Mouse (Mus musculus): ENCODE measurements around the gene Arhgap19.

The Arhgap19 gene

GRCm38 (mm10) chr19:41832501-41833201 is 30.8 kb upstream of the Arhgap19 start:
- DNase-seq (ENCODE audit: low read depth in 2 of 2, low spot score in 2 of 2) = no peak

GRCm38 (mm10) chr19:41831718-41832391 is 30.0 kb upstream of the Arhgap19 start:
- DNase-seq (ENCODE audit: low read depth in 2 of 2, low spot score in 2 of 2) = no peak

GRCm38 (mm10) chr19:41831101-41831570 is 29.3 kb upstream of the Arhgap19 start:
- DNase-seq (ENCODE audit: low read depth in 2 of 2, low spot score in 2 of 2) = no peak

GRCm38 (mm10) chr19:41830106-41831031 is 28.5 kb upstream of the Arhgap19 start:
- DNase-seq (ENCODE audit: low read depth in 2 of 2, low spot score in 2 of 2) = peak; percentile 47 to 52

DNA sequence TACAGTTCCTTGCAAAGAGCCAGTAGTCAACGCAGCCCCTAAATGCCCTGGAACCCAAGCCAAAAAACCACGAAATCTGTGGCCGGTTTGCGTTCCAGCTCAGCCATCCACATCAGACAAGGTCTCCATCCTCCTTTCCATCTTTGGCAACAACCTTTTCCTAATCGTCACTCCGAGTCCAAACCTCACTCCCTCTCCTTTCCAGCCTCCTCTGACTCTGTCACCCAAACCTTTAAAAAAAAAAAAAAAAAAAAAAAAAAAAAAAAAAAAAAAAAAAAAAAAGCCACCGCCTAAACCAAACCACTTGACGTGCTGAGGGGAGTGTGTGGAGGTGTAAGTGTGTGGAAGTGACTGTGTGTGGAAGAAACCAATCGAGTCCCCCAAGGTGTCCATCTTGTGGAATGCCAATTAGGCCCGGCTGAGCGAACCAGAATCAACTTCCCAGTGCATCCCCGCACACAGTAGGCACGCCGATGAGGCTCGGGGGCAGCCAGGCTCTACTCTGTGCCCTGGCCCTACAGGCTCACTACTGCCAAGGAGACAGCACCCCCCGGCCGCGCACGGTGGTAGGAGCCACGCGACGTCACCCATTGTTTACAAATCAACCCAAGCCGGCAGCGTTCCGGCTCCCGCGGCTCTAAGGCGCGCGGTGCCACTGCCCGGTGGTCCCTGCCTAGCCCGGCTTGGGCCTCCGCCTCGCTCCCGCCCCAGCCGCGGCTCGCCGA is 27.7 kb upstream of the Arhgap19 start, which contains the start of gene Frat1:
TSS of gene Frat1 (plus strand) at position 590 of the 725 bp plus-strand sequence.
- peak; percentile 87 to 91 for DNase-seq (ENCODE audit: low read depth in 2 of 2, low spot score in 2 of 2)

GRCm38 (mm10) chr19:41828941-41829340 is 27.1 kb upstream of the Arhgap19 start:
- no peak for DNase-seq (ENCODE audit: low read depth in 2 of 2, low spot score in 2 of 2)

DNA sequence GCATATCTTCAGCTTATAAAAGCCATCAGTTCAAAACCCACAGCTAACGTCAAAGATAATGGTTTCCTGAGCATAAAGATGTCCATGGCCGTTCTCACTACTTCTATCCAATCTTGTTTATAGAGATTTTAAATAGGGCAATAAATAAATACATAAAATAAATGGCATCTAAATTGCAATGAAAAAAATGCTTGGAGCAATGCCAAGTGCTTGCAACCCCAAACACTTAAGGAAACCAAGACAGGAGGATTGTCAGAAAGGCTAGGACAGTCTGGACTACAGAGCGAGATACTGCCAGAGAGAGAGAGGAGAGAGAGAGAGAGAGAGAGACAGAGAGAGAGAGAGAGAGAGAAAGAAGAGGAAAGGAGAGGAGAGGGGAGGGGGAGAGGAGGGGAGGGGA is 24.7 kb upstream of the Arhgap19 start:
- no peak for DNase-seq (ENCODE audit: low read depth in 2 of 2, low spot score in 2 of 2)

GRCm38 (mm10) chr19:41824950-41825349 is 23.1 kb upstream of the Arhgap19 start:
- DNase-seq (ENCODE audit: low read depth in 2 of 2, low spot score in 2 of 2) = no peak

GRCm38 (mm10) chr19:41822589-41822988 is 20.7 kb upstream of the Arhgap19 start:
- no peak for DNase-seq (ENCODE audit: low read depth in 2 of 2, low spot score in 2 of 2)

- no peak for DNase-seq (ENCODE audit: low read depth in 2 of 2, low spot score in 2 of 2)
These were observed 19.6 kb upstream of the Arhgap19 start for GRCm38 (mm10) chr19:41821436-41821835.

DNA sequence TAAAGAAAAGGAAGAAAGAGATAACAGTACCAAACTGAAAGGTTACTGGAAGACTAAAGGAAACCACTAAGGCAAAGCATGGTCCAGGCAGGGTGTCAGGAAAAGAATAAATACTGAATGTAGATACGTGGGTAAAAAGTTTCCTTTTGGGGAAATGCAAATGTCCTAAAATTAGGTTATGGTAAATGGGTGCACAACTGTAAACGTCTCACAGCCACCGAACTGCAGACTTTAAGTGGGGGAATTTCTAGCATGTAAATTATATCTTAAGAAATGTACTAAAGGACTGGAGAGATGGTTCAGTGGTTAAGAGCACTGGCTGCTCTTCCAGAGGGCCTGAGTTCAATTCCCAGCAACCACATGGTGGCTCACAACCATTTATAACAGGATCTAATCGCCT is 16.9 kb upstream of the Arhgap19 start:
- DNase-seq (ENCODE audit: low read depth in 2 of 2, low spot score in 2 of 2) = no peak

DNA sequence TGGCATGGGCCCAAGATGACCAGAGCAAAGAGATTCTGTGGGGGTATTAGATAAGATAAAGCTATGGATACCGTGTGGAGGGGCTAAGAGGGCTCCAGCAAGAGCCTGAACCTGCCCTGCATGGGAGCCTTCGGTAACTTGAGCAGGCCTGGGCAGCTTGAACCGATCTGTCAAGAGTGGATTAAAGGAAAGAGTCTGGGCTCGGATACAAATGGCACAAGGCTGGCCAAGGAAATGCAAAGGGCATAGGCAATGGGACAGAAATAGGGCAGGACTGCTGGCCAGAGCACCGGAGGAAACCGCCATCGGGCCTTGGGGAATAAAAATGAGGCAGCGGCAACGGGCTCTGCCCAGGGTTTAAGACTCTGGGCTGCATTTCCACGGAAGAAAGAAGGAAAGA is 15.5 kb upstream of the Arhgap19 start:
- no peak for DNase-seq (ENCODE audit: low read depth in 2 of 2, low spot score in 2 of 2)

GRCm38 (mm10) chr19:41816915-41817314 is 15.1 kb upstream of the Arhgap19 start:
- DNase-seq (ENCODE audit: low read depth in 2 of 2, low spot score in 2 of 2) = no peak

DNA sequence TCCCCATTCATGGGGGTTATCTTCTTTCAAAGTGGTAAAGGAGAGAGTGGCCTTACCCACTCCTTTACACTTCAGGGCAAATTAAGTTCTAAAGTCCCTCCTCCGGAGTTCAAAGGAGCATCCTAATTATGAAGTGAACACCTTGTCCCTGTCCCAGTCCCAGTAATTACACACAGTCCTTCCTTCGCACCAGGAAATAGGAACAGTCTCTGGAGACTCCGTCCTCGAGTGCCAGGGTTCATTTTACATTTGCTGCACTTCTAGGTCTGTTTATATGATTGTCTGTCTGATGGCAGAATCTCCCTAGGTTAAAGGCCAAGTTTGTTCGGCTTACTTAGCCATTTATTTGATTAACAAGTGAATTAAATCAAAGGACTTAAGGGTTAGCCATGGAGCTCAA is 14.6 kb upstream of the Arhgap19 start:
- no peak for DNase-seq (ENCODE audit: low read depth in 2 of 2, low spot score in 2 of 2)

- DNase-seq (ENCODE audit: low read depth in 2 of 2, low spot score in 2 of 2) = no peak
These were observed 11.5 kb upstream of the Arhgap19 start for GRCm38 (mm10) chr19:41813374-41813773.

DNA sequence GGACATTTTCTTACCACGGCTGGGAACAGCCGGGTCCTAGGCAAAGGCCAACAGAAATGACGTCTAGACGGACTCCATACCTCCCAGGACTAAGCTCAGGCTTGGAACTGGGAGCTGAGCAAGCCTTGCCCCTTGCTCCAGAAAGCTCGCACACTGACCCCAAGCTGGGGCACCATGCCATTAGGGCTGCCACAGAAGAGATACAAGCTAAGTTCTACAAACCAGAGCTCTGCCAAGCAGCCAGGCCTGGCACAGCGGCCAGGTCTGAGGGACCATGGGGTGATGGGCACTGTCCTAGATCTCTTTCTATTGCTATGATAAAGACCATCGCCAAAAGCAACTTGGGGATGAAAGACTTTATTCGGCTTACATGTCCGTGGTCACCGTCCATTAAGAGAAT is 10.7 kb upstream of the Arhgap19 start:
- DNase-seq (ENCODE audit: low read depth in 2 of 2, low spot score in 2 of 2) = no peak

- DNase-seq (ENCODE audit: low read depth in 2 of 2, low spot score in 2 of 2) = no peak
These were observed 8.2 kb upstream of the Arhgap19 start for GRCm38 (mm10) chr19:41810074-41810473.

DNA sequence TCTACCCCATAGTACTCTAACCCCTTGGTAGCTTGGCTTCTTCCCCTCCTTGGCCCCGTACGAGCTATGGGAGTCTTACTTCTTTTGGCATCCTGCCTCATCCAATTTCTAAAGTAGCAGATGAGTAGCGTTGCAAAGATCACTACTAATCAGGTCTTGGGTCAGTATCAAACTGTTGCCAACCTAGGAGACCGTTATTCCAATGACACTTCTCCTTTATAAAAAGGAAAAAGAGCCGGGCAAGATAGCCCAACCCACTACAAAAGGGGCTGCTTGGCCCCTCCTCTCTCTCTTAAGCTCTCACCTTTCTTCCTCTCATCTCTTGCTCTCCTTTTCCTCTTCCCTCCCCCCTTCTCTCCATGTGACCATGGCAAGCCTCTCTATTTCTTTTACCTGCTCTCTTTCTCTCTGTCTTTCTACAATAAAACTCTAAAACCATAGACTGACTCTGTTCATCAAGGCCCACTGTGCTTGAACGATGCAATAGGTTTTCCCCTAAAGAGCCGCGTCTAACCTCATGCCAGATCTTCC is 6.3 kb upstream of the Arhgap19 start:
- no peak for DNase-seq (ENCODE audit: low read depth in 2 of 2, low spot score in 2 of 2)

DNA sequence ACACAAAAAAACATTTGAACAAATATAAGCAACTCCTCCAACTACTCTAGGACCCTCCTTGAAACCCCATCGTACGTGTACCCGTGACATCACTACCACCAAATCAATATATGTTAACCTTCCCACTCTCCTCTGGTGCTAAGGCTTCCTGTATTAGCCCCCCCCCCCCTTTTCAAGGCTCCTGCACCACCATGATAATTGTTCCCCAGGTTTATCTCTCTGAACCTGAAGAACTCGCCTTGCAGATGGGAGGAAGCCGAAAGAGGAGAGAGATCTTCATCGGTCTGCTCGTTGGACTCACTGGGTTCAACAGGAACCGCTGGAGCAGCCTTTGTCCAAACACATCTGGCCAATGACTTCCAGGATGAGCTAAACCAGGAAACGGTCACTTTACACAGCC is 5.7 kb upstream of the Arhgap19 start:
- DNase-seq (ENCODE audit: low read depth in 2 of 2, low spot score in 2 of 2) = no peak

- DNase-seq (ENCODE audit: low read depth in 2 of 2, low spot score in 2 of 2) = no peak
These were observed 4.0 kb upstream of the Arhgap19 start for GRCm38 (mm10) chr19:41805831-41806230.

GRCm38 (mm10) chr19:41803322-41803721 is 1.5 kb upstream of the Arhgap19 start:
- peak; percentile 74 to 77 for DNase-seq (ENCODE audit: low read depth in 2 of 2, low spot score in 2 of 2)

Measured in CD8-positive naive resting alpha-beta T cell, adult 2 months (primary cell).